Mouse (Mus musculus) cerebellum, postnatal 36 days (tissue): ENCODE data around the gene Rbm8a.
"Not testable (repeated sequence)": the region's sequence is repeated elsewhere in the genome, so short reads cannot be mapped to it uniquely, and the experiment has no call there.

Source experiments
- DNase-seq, 2 experiments: peaks; one replicate each; pipeline ENCODE4 v3.0.0; 2021 to 2022; ENCODE audit warnings: mixed read lengths in 2 of 2

Gene Rbm8a

GRCm38 (mm10) chr3:96606007-96606406 lies 23.7 kb upstream of the Rbm8a start:
- not testable (repeated sequence) for DNase-seq

- no peak for DNase-seq
Measured at GRCm38 (mm10) chr3:96606618-96607017, 23.1 kb upstream of the Rbm8a start.

- no peak for DNase-seq
Measured at GRCm38 (mm10) chr3:96617941-96618340, 11.8 kb upstream of the Rbm8a start.

GRCm38 (mm10) chr3:96623201-96623600 lies 6.5 kb upstream of the Rbm8a start:
- DNase-seq: no peak

GRCm38 (mm10) chr3:96632058-96632457 lies 2.3 kb downstream of the Rbm8a start:
- DNase-seq: no peak

GRCm38 (mm10) chr3:96634015-96634414 lies 4.3 kb downstream of the Rbm8a start:
- DNase-seq: no peak

- DNase-seq: peak; percentile 89
Measured at GRCm38 (mm10) chr3:96634928-96635879, 5.5 kb downstream of the Rbm8a start, which contains the start of the genes Pex11b and Gm42957. TSS of gene Pex11b (plus strand) at chr3:96635376. TSS of gene Gm42957 (plus strand) at chr3:96635474.

- DNase-seq: no peak
Measured at GRCm38 (mm10) chr3:96635906-96636305, 6.2 kb downstream of the Rbm8a start.

- DNase-seq: no peak
Measured at GRCm38 (mm10) chr3:96636448-96636847, 6.7 kb downstream of the Rbm8a start.

GRCm38 (mm10) chr3:96639219-96639618 lies 9.5 kb downstream of the Rbm8a start:
- peak; percentile 70 to 74 for DNase-seq

- DNase-seq: peak; percentile 43 to 47
Measured at GRCm38 (mm10) chr3:96645018-96645649, 15.4 kb downstream of the Rbm8a start, which contains the start of gene Itga10. TSS of gene Itga10 (plus strand) at chr3:96645584.

GRCm38 (mm10) chr3:96647365-96647764 lies 17.6 kb downstream of the Rbm8a start:
- no peak for DNase-seq

GRCm38 (mm10) chr3:96660901-96661300 lies 31.2 kb downstream of the Rbm8a start:
- DNase-seq: no peak

GRCm38 (mm10) chr3:96662731-96663316 lies 33.1 kb downstream of the Rbm8a start:
- DNase-seq: peak; percentile 17 to 20

- peak; percentile 90 to 96 for DNase-seq
Measured at GRCm38 (mm10) chr3:96663432-96664239, 33.9 kb downstream of the Rbm8a start.

GRCm38 (mm10) chr3:96665732-96666363 lies 36.1 kb downstream of the Rbm8a start:
- DNase-seq: not testable (repeated sequence)

- DNase-seq: no peak
Measured at GRCm38 (mm10) chr3:96666916-96667315, 37.2 kb downstream of the Rbm8a start.

- no peak for DNase-seq
Measured at GRCm38 (mm10) chr3:96667316-96667715, 37.6 kb downstream of the Rbm8a start.

- DNase-seq: no peak
Measured at GRCm38 (mm10) chr3:96668424-96669067, 38.8 kb downstream of the Rbm8a start.

- DNase-seq: peak; percentile 70 to 77
Measured at GRCm38 (mm10) chr3:96669727-96670468, 40.2 kb downstream of the Rbm8a start, which contains the start of gene Ankrd35. TSS of gene Ankrd35 (plus strand) at chr3:96670131.
